Mouse (Mus musculus) G1E-ER4 (cell line): ENCODE measurements around the gene Gm13285. TPM values are rescaled to one million over a fixed set of nuclear protein-coding genes. Genes with fewer than 3 reads are reported as not detected.
"Not testable (repeated sequence)": the region's sequence is repeated elsewhere in the genome, so short reads cannot be mapped to it uniquely, and the experiment has no call there.

Source experiments
- GATA1 ChIP-seq: IDR thresholded peaks from one replicate; pipeline ENCODE4 v1.8.0; 2012; ENCODE audit warnings: low read length, inconsistent platforms
- polyA plus RNA-seq: library from polyadenylated mRNA; stranded (reverse); fragments of >175 nt; gene quantifications from 2 replicates; pipeline ENCODE4 v1.2.3, GENCODE M21; 2012

Gm13285 gene
- polyA plus RNA-seq, 1 experiment = not detected

GRCm38 (mm10) chr4:88815928-88816327 lies 16.5 kb downstream of the Gm13285 start, which contains the start of gene Ifna7:
Gene Ifna7 (plus strand): TSS chr4:88816228.
- TF ChIP-seq GATA1 = no peak

- no peak for TF ChIP-seq GATA1
Measured at GRCm38 (mm10) chr4:88819659-88820058, 20.2 kb downstream of the Gm13285 start, which contains the start of gene Ifna11. Gene Ifna11 (plus strand): TSS chr4:88819959.

GRCm38 (mm10) chr4:88822995-88823394 lies 23.5 kb downstream of the Gm13285 start:
- no peak for TF ChIP-seq GATA1

GRCm38 (mm10) chr4:88827116-88827515 lies 27.7 kb downstream of the Gm13285 start, which contains the start of gene Ifna6:
Gene Ifna6 (plus strand): TSS chr4:88827416.
- TF ChIP-seq GATA1 = not testable (repeated sequence)

- TF ChIP-seq GATA1 = no peak
Measured at GRCm38 (mm10) chr4:88830523-88830922, 31.1 kb downstream of the Gm13285 start.

GRCm38 (mm10) chr4:88835225-88835624 lies 35.8 kb downstream of the Gm13285 start, which contains the start of gene Ifna5:
Gene Ifna5 (plus strand): TSS chr4:88835525.
- TF ChIP-seq GATA1 = not testable (repeated sequence)

GRCm38 (mm10) chr4:88838828-88839227 lies 39.4 kb downstream of the Gm13285 start:
- no peak for TF ChIP-seq GATA1

GRCm38 (mm10) chr4:88840058-88840457 lies 40.6 kb downstream of the Gm13285 start:
- TF ChIP-seq GATA1 = no peak

- TF ChIP-seq GATA1 = no peak
Measured at GRCm38 (mm10) chr4:88841438-88841911, 42.0 kb downstream of the Gm13285 start, which contains the start of gene Ifna4. Gene Ifna4 (plus strand): TSS chr4:88841861.

GRCm38 (mm10) chr4:88845334-88845733 lies 45.9 kb downstream of the Gm13285 start:
- no peak for TF ChIP-seq GATA1

GRCm38 (mm10) chr4:88849698-88850097 lies 50.2 kb downstream of the Gm13285 start, which contains the start of gene Ifna1:
Gene Ifna1 (plus strand): TSS chr4:88850087.
- no peak for TF ChIP-seq GATA1

Other genes starting within 250 kb of the Gm13285 start
- not detected in 2 replicates for gene Ifna15, start 241.4 kb upstream of the Gm13285 start, polyA plus RNA-seq
- gene Ifna14, start 227.9 kb upstream of the Gm13285 start, polyA plus RNA-seq = not detected in 2 replicates
- not detected in 2 replicates for gene Ifna9, start 207.3 kb upstream of the Gm13285 start, polyA plus RNA-seq
- not detected in 2 replicates for gene Ifna12, start 196.3 kb upstream of the Gm13285 start, polyA plus RNA-seq
- not detected in 2 replicates for gene C87499, start 165.3 kb upstream of the Gm13285 start, polyA plus RNA-seq
- not detected in 2 replicates for gene Ifna13, start 155.2 kb upstream of the Gm13285 start, polyA plus RNA-seq
- gene Ifna16, start 122.7 kb upstream of the Gm13285 start, polyA plus RNA-seq = not detected in 2 replicates
- not detected in 2 replicates for gene Ifna2, start 115.8 kb upstream of the Gm13285 start, polyA plus RNA-seq
- not detected in 2 replicates for gene Ifnab, start 108.3 kb upstream of the Gm13285 start, polyA plus RNA-seq
- not detected in 2 replicates for gene Gm26566, start 77.9 kb upstream of the Gm13285 start, polyA plus RNA-seq
- 6.4 and 7.6 TPM in 2 replicates for gene Klhl9, start 77.2 kb upstream of the Gm13285 start, polyA plus RNA-seq
- not detected in 2 replicates for gene Gm13271, start 44.8 kb upstream of the Gm13285 start, polyA plus RNA-seq
- not detected in 2 replicates for gene Gm13283, start 39.5 kb upstream of the Gm13285 start, polyA plus RNA-seq
- gene Gm13290, start 25.8 kb upstream of the Gm13285 start, polyA plus RNA-seq = not detected in 2 replicates
- not detected in 2 replicates for gene Gm13289, start 22.7 kb upstream of the Gm13285 start, polyA plus RNA-seq
- gene Gm13272, start 19.8 kb upstream of the Gm13285 start, polyA plus RNA-seq = not detected in 2 replicates
- not detected in 2 replicates for gene Ifnz, start 17.5 kb upstream of the Gm13285 start, polyA plus RNA-seq
- not detected in 2 replicates for gene Gm13276, start 14.0 kb upstream of the Gm13285 start, polyA plus RNA-seq
- not detected in 2 replicates for gene Gm13277, start 11.0 kb upstream of the Gm13285 start, polyA plus RNA-seq
- not detected in 2 replicates for gene Gm13278, start 8.1 kb upstream of the Gm13285 start, polyA plus RNA-seq
- gene Gm13275, start 5.2 kb upstream of the Gm13285 start, polyA plus RNA-seq = not detected in 2 replicates
- not detected in 2 replicates for gene Gm13279, start 2.3 kb upstream of the Gm13285 start, polyA plus RNA-seq
- gene Gm13287, start 3.6 kb downstream of the Gm13285 start, polyA plus RNA-seq = not detected in 2 replicates
- not detected in 2 replicates for gene Gm13288, start 5.9 kb downstream of the Gm13285 start, polyA plus RNA-seq
- gene Ifna7, start 16.6 kb downstream of the Gm13285 start, polyA plus RNA-seq = not detected in 2 replicates
- gene Ifna11, start 20.3 kb downstream of the Gm13285 start, polyA plus RNA-seq = not detected in 2 replicates
- gene Ifna6, start 27.8 kb downstream of the Gm13285 start, polyA plus RNA-seq = not detected in 2 replicates
- not detected in 2 replicates for gene Ifna5, start 35.9 kb downstream of the Gm13285 start, polyA plus RNA-seq
- not detected in 2 replicates for gene Ifna4, start 42.2 kb downstream of the Gm13285 start, polyA plus RNA-seq
- not detected in 2 replicates for gene Ifna1, start 50.4 kb downstream of the Gm13285 start, polyA plus RNA-seq
- gene Ifne, start 80.5 kb downstream of the Gm13285 start, polyA plus RNA-seq = not detected in 2 replicates